Mouse (Mus musculus): Measurements from ENCODE around the gene Nsrp1.

Gene Nsrp1

DNA sequence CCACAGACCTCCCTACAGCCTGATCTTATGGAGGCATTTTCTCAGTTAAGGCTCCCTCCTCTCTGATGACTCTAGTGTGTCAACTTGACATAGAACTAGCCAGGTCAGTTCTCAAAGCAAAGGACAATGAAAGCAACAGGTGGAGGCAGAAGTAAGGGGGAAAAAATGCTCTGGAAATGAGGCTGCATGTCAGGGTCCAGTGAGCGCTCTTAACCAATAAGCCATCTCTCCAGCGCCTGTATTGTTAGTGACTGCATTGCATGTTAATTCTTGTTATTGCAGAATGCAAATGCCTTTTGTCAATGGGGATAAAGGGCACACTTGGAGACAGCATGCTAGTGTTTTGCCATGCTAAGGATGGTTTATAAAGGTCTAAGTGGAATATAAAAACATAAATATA, 35.4 kb downstream of the Nsrp1 start:
- no peak for DNase-seq (ENCODE audit: low read depth)

- DNase-seq (ENCODE audit: low read depth), result no peak
These were observed 36.3 kb downstream of the Nsrp1 start for GRCm38 (mm10) chr11:77041891-77042290.

DNA sequence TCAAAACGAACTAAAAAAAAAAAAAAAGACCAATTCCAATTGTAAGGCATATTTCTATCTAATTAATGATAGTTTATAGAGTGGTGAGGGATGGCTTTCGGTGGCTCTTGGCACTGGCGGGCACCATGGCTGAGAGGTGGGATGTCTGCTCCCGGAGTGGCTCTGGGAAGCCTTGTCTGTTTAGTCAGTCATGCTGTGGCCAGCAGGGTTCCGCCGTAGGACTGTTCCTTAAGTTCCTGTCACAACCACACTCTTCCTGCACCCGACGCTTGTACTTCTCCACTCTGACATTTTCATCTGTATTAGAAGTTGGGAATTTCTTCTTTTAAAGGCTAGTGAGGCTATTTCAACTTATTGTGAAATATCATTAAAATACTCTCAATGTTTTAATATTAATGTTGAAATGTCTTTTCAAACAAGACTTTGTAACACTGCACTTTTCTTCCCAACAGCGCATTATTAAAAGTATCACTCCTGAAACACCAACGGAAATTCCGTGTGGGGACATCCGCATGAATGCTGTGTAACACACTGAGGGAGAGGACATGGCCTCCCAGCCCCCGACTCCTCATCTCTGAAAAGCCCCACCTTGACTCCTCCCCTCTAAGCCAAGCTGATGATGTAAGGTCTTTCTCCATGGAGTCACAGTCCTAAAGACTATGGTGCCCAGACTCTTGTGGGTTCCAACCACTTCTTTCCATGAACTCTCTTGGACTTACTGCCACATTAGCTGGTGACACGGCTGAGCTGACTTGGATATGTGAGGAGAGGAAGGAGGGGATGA, 46.9 kb downstream of the Nsrp1 start:
- DNase-seq (ENCODE audit: low read depth), result no peak

GRCm38 (mm10) chr11:77028157-77028556, 50.1 kb downstream of the Nsrp1 start:
- DNase-seq (ENCODE audit: low read depth), result no peak

GRCm38 (mm10) chr11:77026559-77026958, 51.7 kb downstream of the Nsrp1 start:
- no peak for DNase-seq (ENCODE audit: low read depth)

DNA sequence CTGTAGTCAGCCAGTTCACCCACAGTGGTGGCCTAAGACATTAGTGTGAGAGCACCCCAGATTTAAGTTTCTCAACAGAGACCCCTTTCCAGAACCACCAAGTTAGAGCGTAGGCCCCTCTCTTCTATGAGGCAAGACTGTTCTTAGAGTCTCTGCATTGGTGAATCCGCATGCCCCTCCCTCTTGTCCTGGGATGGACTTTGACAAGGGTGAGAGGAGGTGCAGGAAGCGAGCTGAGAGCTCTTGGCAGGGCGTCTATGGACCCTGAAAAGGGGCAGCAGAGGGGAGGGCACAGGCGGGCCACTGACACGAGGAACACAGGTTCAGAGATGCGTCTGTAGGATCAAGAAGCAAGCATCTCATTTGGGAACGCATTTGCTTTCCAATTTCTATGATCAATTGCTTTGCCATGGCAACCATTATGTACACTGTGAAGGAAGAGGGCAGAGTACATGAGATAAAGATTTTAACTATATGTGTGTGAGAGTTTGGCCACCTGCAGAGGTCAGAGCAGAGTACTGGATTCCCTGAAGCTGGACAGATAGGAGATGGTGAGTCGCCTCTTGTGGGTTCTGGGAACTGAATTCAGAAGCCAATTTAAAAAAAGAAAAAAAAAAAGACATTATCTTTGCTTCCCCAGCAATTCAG, 56.4 kb downstream of the Nsrp1 start:
- DNase-seq (ENCODE audit: low read depth), result no peak

DNA sequence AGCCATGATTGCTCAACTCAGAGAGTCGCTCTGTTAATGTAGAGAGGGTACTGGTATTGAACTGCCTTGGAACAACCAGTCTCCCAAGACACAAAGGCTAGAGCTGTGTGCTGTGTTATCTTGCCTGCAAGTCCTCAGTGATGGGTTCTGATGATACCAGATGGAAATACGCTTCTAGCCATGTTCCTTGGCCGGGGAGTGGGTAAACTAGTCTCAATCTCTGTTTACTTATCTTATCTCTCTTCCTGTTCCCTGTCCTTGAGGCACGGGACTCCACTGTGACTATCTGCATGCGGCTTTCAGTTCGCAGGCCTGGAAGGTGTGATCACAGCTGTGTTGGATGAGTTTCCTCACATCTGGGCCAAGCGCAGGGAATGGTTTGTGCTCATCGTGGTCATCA, 58.7 kb downstream of the Nsrp1 start:
- no peak for DNase-seq (ENCODE audit: low read depth)

DNA sequence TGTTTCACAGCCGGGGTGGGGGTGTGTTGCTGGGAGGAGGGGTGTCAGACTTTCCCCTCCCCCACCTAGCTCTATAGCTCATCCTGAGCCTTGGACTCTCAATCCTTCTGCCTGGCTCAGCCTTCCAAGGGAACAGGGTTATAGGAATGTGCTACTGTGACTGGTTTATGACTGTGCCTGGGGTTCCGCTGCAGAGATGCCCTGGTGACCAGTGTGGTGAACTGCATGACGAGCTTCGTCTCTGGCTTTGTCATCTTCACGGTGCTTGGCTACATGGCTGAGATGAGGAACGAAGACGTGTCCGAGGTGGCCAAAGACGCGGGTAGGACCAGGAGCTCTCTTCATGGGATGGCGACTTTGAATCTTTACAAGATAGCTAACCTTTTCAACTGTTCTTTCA, 60.2 kb downstream of the Nsrp1 start:
- DNase-seq (ENCODE audit: low read depth), result no peak

DNA sequence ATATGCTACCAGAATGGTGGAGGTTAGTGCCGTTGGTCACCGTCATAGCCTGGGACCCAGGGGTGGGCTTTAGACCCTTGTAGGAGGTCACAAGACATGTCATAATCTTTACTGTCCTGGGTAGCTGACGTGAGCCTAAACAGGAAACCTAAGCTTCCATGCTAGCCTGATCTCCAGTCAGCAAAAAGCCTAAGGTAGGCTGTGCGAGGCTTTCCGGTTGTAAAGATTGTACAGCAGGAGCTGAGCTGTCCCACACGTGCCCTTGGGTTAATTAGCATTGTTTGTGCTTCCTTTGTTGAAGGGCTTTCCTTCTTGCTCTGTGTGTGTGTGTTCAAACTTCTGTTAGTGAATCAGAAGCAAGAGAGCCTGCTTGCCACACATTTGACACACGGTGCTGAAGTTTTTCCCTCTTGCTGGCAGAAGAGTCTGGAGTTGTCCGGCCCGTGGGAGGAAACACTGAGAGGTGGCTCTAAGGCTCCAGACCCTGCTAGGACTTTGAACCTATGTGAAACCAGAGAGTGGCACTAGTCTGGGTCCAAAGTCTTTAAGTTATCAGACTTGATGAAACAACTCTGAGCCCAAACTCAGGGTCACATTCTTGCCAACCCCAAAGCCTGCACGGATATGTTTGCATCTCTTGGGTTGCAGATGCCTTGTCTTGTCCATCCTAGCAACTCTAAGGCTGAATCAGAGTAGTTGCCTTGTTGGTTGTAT, 67.3 kb downstream of the Nsrp1 start:
- no peak for DNase-seq (ENCODE audit: low read depth)

DNA sequence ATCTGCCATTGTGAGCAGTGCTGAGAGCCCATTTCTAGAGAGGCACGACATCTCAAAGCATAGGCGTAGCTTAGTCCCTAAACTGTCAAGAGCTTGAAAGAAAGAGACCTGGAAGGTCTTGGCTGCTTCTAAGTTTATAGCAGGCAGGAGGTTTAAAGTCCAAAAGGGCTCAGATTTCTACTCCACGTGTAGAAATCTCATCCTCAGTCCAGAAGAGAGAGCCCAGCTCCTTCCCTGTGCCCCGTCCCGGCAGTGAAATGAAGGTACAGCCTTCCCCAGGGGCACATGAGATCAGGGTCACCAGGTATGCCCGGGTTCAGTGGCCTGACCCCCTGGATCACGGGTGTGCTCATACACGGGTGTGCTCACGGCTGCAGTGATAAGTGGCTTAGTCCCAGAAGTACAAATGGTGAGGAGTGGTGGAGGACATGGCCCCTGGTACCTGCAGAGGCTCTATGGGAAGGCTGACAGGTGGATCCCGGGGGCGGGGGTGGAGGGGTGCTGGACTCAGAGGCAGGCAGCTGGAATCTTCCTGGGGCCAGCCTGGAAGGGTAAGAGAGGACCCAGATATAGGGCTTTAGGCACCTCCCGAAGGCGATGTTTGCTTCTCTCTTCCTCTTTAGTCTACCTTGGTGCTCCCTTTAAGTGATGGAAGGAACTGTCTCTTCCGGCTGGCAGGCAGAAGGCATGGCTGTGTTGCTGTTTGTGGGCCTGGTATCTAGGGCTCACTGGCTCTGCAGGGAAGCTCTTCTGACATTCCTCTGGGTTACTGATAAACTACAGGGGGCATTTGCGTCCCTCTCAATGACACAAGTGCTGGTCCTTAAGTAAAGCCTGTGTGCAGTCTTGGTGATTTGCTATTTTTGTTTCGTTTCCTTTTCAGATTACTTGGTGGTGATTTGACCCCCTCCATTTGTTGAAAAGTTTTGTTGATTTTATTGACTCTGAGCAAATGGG, 68.9 kb downstream of the Nsrp1 start:
- DNase-seq (ENCODE audit: low read depth), result no peak

- DNase-seq (ENCODE audit: low read depth), result no peak
These were observed 71.6 kb downstream of the Nsrp1 start for GRCm38 (mm10) chr11:77006616-77007015.

- no peak for DNase-seq (ENCODE audit: low read depth)
These were observed 72.4 kb downstream of the Nsrp1 start for GRCm38 (mm10) chr11:77005881-77006280.

- peak; percentile 20 for DNase-seq (ENCODE audit: low read depth)
These were observed 75.9 kb downstream of the Nsrp1 start for GRCm38 (mm10) chr11:77002361-77002760.

- DNase-seq (ENCODE audit: low read depth), result peak; percentile 67
These were observed 77.5 kb downstream of the Nsrp1 start for GRCm38 (mm10) chr11:77000741-77001140.

DNA sequence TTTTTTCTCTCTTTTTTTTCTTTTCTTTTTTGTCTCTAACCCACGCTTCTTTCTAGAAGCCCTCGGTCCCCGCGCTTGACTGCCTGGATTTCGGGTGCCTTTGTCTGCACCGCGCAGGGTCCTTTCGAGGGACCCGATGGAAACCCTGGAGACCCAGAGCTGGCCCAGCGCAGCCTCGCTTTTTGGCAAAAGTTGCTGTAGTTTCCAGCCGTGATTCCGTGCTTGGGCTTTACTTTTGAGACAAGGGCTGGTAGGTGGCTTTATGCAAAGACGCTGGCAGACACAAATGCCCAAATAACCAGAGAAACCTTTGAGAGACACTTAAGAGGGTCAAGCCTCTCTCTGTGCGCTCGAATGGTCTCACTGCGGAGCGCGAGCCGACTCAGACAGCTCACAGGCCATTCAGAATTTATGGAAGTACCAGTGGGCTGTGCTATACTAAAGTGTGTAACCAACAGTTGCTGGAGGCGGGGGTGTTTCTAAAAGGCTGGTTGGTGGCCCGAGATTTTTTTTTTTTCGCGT, 79.5 kb downstream of the Nsrp1 start:
- peak; percentile 34 for DNase-seq (ENCODE audit: low read depth)

DNA sequence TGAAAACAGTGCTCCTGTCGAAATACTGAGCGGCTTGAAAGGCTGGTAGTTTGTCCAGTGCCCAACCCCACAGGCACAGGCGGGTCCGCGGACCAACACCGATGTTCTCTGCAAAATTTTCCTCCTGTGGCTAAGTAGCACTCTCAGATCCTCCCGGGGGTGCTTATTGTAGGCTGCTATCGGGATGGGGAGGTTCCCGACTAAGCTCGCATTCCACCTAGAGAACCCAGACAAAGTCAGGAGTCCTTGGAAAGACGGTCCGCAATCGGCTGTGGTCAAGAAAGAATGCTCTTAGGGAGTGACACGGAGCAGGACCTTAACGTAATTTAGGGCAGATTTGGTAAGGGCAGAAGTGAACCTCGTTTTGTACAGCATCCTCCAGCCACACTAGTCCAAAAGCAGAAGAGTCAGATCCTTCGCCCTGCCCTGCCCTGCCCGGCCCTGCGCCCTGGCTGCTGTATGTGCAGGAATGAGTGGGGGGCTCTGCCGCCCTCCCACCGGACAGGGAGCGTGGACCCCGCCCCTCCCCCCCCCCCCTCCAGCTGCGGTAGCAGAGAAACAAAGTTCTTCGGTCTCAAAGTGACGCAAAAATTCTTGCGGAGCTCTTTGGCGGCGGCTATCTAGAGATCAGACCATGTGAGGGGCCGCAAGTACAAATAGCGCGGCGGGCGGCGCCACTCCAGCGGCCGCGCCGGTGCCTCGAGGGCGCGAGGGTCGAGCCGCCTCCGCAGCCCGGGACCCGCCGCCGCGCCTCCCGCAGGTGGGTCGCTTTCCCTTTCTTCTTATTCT, 80.1 kb downstream of the Nsrp1 start, which contains the start of gene Slc6a4:
Slc6a4 (plus strand) TSS at position 688 of the 789 bp plus-strand sequence.
- peak; percentile 49 for DNase-seq (ENCODE audit: low read depth)

DNA sequence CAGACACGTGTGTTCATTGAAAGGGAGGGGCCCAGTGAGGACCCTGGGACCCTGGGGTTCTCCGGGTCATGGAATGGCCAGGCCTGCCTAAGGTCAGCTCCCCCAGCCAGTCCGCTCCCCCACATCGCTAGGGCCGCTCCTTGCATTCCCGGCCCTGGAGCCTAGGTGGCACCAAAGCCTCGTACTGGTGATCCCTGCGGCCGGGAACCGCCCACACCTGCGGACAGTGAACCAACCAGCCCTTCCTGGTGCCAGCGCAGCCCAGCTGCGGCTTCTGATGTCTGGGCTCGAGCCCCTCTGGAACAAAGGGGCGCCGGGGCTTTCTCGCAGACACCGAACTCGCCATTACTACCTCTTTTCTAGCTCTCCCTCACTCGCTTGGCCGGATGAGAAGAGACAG, 80.9 kb downstream of the Nsrp1 start:
- peak; percentile 83 for DNase-seq (ENCODE audit: low read depth)

DNA sequence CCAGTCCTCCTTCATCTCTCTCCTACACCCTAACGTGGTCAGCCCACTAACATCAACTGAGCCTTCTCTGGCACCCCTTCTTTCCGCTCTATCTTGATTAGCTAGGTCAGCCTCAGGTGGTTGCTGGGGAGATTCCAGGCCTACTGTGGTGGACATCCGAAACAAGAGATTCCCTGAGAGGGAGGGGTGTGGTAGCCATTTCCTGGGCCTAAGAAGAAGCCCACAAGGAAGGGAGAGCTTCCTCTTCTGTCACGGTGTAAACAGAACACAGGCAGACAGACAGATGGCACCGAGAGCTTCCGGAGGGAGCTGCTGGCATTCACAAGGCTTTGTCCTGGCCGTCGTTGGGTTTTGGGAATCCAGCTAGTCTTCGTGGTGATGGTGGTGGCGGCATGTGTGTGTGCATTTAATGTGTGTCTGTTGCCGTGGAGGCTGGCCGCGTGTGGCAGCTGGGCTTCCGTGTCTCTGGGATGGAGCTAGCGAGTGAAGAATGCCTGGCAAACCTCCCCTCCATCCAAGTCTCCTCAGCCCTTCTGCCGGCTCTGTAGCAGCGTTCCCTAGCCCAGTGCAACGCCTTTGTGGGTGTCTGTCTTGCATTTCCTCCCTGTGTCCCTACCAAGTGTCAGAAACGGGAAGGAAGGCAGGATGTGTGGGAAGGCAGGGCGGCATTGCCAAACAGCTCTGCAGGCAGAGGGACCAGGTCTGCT, 82.1 kb downstream of the Nsrp1 start:
- DNase-seq (ENCODE audit: low read depth), result peak; percentile 30
